Mouse (Mus musculus): ENCODE measurements around the gene Cnn3. TPM values are rescaled to one million over a fixed set of nuclear protein-coding genes. Genes with fewer than 3 reads are reported as not detected.

Gene Cnn3
- polyA plus RNA-seq (2016; fragmentation: Nextera tagmentation; extraction: Ambion mirVana), result 896 and 941 TPM in 2 replicates

GRCm38 (mm10) chr3:121425861-121426620 is at the start of gene Cnn3:
Gene Cnn3 (plus strand): TSS chr3:121426497.
- WGBS, result under 1% methylated on average over 63 of the region's 66 CpGs
- 0 out of 2 replicates have a peak, but pooled peaks cover 6% of the 10 kb centered on the region for H3K36me3 ChIP-seq
- peak within 1 kb of the TSS; percentile 100 for H3K27ac ChIP-seq
- H3K4me3 ChIP-seq, result peak within 1 kb of the TSS; percentile 87
- H3K9me3 ChIP-seq, result no peaks in the 10 kb centered on the region
- no peaks in the 10 kb centered on the region for H3K27me3 ChIP-seq
- peak within 1 kb of the TSS; percentile 84 for H3K4me2 ChIP-seq (replicated peaks)
- peaks cover 34% of the 10 kb centered on the region for H3K4me1 ChIP-seq
- ATAC-seq (ENCODE audit: insufficient number of reproducible peaks, insufficient read depth, low FRiP score, low TSS enrichment), result peak; percentile 89
- peak within 1 kb of the TSS; percentile 96 for H3K9ac ChIP-seq

- Histone ChIP-seq H3K9me3 (no peaks in the 10 kb centered on the region), H3K4me2 (replicated peaks) (no peak overlapping the region), H3K27me3 (no peaks in the 10 kb centered on the region), H3K4me1 (peaks cover 15% of the 10 kb centered on the region; the same call in 1 of the 2 replicates), H3K36me3 (no peaks in the 10 kb centered on the region), H3K27ac (no peak overlapping the region), H3K9ac (no peak overlapping the region), H3K4me3 (no peak overlapping the region)
- ATAC-seq (ENCODE audit: insufficient number of reproducible peaks, insufficient read depth, low FRiP score, low TSS enrichment), result no peak
- 18% methylated on average over 15 of the region's 15 CpGs for WGBS
Observed at GRCm38 (mm10) chr3:121378708-121379612, 47.3 kb upstream of the Cnn3 start.

- 63% methylated on average over 5 of the region's 5 CpGs for WGBS
- H3K4me1 ChIP-seq, result peaks cover 13% of the 10 kb centered on the region; the same call in 1 of the 2 replicates
- ATAC-seq (ENCODE audit: insufficient number of reproducible peaks, insufficient read depth, low FRiP score, low TSS enrichment), result no peak
Observed at GRCm38 (mm10) chr3:121379699-121380098, 46.6 kb upstream of the Cnn3 start.

GRCm38 (mm10) chr3:121387471-121388009 is 38.8 kb upstream of the Cnn3 start:
- Histone ChIP-seq H3K4me2 (replicated peaks) (no peak overlapping the region), H3K4me3 (no peak overlapping the region), H3K36me3 (no peaks in the 10 kb centered on the region), H3K27me3 (no peaks in the 10 kb centered on the region), H3K4me1 (peaks cover 24% of the 10 kb centered on the region), H3K9me3 (no peaks in the 10 kb centered on the region), H3K9ac (no peak overlapping the region), H3K27ac (no peak overlapping the region)
- WGBS, result 72% methylated on average over 3 of the region's 3 CpGs
- no peak for ATAC-seq (ENCODE audit: insufficient number of reproducible peaks, insufficient read depth, low FRiP score, low TSS enrichment)

More at GRCm38 (mm10) chr3:121379699-121380098, 46.6 kb upstream of the Cnn3 start:
- H3K9ac ChIP-seq, result no peak overlapping the region
- no peak overlapping the region for H3K27ac ChIP-seq
- H3K27me3 ChIP-seq, result no peaks in the 10 kb centered on the region
- no peaks in the 10 kb centered on the region for H3K9me3 ChIP-seq
- H3K36me3 ChIP-seq, result no peaks in the 10 kb centered on the region
- H3K4me2 ChIP-seq (replicated peaks), result no peak overlapping the region
- no peak overlapping the region for H3K4me3 ChIP-seq

DNA sequence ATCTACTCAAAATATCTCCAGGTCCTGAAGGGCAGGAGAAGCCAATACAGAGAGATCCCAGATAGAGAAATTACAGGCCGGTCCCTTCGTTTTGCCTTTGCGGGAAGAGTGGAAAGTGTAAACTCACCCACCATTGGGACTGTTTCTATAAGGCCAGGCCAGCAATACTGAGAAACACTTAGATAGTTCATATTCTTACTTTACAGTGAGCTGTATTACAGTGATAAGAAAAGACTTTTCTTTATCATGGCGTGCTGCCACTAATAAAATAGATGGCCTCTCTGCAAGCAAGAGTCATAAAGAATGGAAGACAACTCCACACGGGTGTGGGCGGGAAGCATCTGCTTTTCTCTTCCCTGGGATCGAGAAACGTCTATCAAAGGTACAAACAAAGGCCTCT is 36.9 kb upstream of the Cnn3 start:
- Histone ChIP-seq H3K4me3 (no peak overlapping the region), H3K4me1 (peaks cover 24% of the 10 kb centered on the region), H3K4me2 (replicated peaks) (peak overlapping the region; percentile 42; the same call in 1 of the 2 replicates), H3K36me3 (no peaks in the 10 kb centered on the region), H3K9ac (no peak overlapping the region), H3K27ac (peak overlapping the region; percentile 81), H3K9me3 (no peaks in the 10 kb centered on the region), H3K27me3 (no peaks in the 10 kb centered on the region)
- ATAC-seq (ENCODE audit: insufficient number of reproducible peaks, insufficient read depth, low FRiP score, low TSS enrichment), result no peak
- 80% methylated on average over 8 of the region's 8 CpGs for WGBS

DNA sequence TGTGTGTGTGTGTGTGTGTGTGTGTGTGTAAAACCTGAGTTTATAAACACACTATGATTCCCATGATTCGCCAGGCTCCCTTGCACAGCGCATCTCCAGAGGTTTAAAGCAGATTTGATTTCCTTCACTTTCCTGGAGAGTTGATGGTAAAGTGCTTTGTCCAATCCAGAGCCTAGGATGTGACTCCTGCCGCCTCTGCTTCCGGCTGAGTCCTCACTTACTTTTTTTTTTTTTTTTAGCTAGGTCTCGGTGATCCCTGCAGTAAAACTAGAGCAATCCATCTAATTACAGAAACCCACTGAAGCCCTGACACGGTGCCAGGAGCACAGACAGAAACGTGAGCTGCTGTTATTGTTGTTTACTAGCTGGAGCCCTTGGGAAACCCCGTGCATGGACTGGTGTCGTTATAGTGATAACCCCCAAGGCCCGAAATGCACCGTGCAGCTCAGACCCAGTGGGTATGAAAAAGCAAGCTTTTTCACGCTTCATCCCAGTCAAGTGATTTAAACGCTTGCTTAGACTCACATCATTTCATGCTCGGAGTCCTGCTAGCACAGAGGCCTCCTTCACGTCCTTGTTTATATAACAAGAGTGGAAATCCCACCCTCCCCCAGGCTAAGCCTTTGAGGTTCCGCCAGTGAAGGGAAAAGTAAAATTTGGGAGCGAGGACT is 36.3 kb upstream of the Cnn3 start:
- peak overlapping the region; percentile 81 for H3K27ac ChIP-seq
- no peak overlapping the region for H3K4me3 ChIP-seq
- WGBS, result 11% methylated on average over 17 of the region's 17 CpGs
- H3K4me1 ChIP-seq, result peaks cover 24% of the 10 kb centered on the region
- ATAC-seq (ENCODE audit: insufficient number of reproducible peaks, insufficient read depth, low FRiP score, low TSS enrichment), result peak; percentile 42
- H3K27me3 ChIP-seq, result no peaks in the 10 kb centered on the region
- peak overlapping the region; percentile 42 for H3K4me2 ChIP-seq (replicated peaks)
- no peaks in the 10 kb centered on the region for H3K9me3 ChIP-seq
- no peak overlapping the region for H3K9ac ChIP-seq
- H3K36me3 ChIP-seq, result no peaks in the 10 kb centered on the region

DNA sequence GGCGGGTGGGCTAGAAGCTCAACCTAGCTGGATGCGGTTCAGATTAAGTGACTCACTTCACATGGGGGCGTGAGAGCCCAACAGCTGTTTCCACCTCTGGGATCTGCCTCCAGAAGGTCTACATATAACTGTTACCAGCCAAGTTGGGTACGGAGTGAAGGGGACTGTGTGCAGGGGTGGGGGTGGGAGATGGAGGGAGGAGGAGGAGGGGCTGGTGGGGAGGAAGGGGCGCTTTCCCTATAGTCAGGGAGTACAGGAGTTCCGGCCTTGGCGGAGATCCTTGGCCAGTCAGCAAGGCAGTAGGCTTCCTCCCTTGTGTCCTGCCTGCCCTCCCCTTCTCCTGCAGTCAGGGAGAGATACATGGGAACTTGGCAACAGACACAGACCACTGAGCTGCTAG is 35.6 kb upstream of the Cnn3 start:
- H3K9me3 ChIP-seq, result no peaks in the 10 kb centered on the region
- 19% methylated on average over 7 of the region's 7 CpGs for WGBS
- H3K36me3 ChIP-seq, result no peaks in the 10 kb centered on the region
- peak overlapping the region; percentile 42 for H3K4me2 ChIP-seq (replicated peaks)
- H3K4me3 ChIP-seq, result no peak overlapping the region
- peaks cover 26% of the 10 kb centered on the region for H3K4me1 ChIP-seq
- ATAC-seq (ENCODE audit: insufficient number of reproducible peaks, insufficient read depth, low FRiP score, low TSS enrichment), result peak; percentile 67
- peak overlapping the region; percentile 81 for H3K27ac ChIP-seq
- H3K27me3 ChIP-seq, result no peaks in the 10 kb centered on the region
- H3K9ac ChIP-seq, result no peak overlapping the region

DNA sequence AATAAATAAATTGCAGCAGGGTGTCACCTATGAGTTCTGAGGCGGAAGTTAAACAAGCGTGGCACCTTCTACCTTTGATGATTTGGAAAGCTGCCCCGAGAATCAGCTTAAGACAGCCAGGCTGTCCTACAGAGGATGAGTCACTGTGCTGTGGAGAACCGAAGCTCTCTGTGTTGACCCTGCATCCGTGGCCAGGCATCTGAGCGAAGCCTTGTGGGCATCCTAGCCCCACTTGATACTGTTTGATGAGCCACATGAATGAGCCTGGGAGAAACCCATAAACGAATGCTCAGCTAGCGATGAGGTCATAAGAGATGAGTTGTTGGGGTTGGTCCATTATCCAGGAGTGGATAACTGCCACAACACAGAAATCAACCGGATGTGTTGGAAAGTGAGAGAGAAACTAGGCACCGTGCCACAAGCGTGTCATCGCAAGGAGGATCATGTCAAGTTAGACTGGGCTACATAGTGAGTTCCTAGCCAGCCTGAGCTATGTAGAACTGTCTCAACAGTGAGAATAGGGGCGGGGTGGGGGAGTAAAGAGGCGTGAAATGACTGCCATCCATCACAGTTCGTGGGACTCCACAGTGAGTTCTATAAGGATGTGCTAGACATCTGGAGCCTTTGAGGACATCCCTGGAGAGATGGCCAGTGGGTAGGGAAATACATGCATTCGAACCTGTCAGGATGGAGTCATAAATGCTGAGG is 30.6 kb upstream of the Cnn3 start:
- Histone ChIP-seq H3K4me3 (no peak overlapping the region), H3K27ac (peak overlapping the region; percentile 56; the same call in 1 of the 2 replicates), H3K9me3 (no peaks in the 10 kb centered on the region), H3K9ac (no peak overlapping the region), H3K4me1 (peaks cover 29% of the 10 kb centered on the region), H3K4me2 (replicated peaks) (no peak overlapping the region), H3K27me3 (no peaks in the 10 kb centered on the region), H3K36me3 (no peaks in the 10 kb centered on the region)
- ATAC-seq (ENCODE audit: insufficient number of reproducible peaks, insufficient read depth, low FRiP score, low TSS enrichment), result no peak
- 82% methylated on average over 16 of the region's 16 CpGs for WGBS

GRCm38 (mm10) chr3:121396561-121396960 is 29.7 kb upstream of the Cnn3 start:
- Histone ChIP-seq H3K9ac (no peak overlapping the region), H3K4me1 (peaks cover 26% of the 10 kb centered on the region; the same call in 1 of the 2 replicates), H3K9me3 (no peaks in the 10 kb centered on the region), H3K27ac (peak overlapping the region; percentile 56), H3K36me3 (no peaks in the 10 kb centered on the region), H3K27me3 (no peaks in the 10 kb centered on the region), H3K4me3 (no peak overlapping the region), H3K4me2 (replicated peaks) (no peak overlapping the region)
- WGBS, result 49% methylated on average over 7 of the region's 7 CpGs
- ATAC-seq (ENCODE audit: insufficient number of reproducible peaks, insufficient read depth, low FRiP score, low TSS enrichment), result peak; percentile 58; the same call in 1 of the 2 replicates

DNA sequence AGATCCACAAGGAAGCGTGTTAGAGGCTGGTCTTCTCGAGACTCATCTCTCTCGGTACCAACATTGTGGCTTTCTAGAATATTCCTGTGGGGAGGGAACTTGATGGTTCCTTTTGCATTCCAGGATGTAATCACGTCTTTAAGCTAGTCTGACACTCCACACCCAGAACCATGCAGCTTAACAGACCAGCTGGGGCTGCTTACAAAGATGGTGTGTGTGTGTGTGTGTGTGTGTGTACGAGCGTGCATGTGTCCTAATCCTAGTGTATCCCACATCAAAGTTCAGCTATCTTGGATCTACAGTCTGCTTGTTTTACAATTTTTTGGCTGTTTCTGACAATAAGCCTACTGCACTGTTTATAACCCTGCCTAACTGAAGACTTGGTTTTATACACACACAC is 29.3 kb upstream of the Cnn3 start:
- no peak overlapping the region for H3K4me3 ChIP-seq
- 58% methylated on average over 6 of the region's 6 CpGs for WGBS
- peaks cover 22% of the 10 kb centered on the region; the same call in 1 of the 2 replicates for H3K4me1 ChIP-seq
- no peaks in the 10 kb centered on the region for H3K27me3 ChIP-seq
- no peaks in the 10 kb centered on the region for H3K9me3 ChIP-seq
- no peaks in the 10 kb centered on the region for H3K36me3 ChIP-seq
- H3K27ac ChIP-seq, result peak overlapping the region; percentile 56
- H3K9ac ChIP-seq, result no peak overlapping the region
- no peak for ATAC-seq (ENCODE audit: insufficient number of reproducible peaks, insufficient read depth, low FRiP score, low TSS enrichment)
- no peak overlapping the region for H3K4me2 ChIP-seq (replicated peaks)
